Mouse (Mus musculus): Measurements from ENCODE around the gene Usf2.

Gene Usf2

GRCm38 (mm10) chr7:30916713-30917112, 39.9 kb downstream of the Usf2 start:
- no peak for DNase-seq (ENCODE audit: low spot score)

- DNase-seq (ENCODE audit: low spot score) = no peak
Observed at GRCm38 (mm10) chr7:30914732-30915131, 41.9 kb downstream of the Usf2 start, which contains the start of gene Mag. Gene Mag (minus strand): TSS chr7:30914873.

- DNase-seq (ENCODE audit: low spot score) = no peak
Observed at GRCm38 (mm10) chr7:30909773-30910172, 46.8 kb downstream of the Usf2 start.

- no peak for DNase-seq (ENCODE audit: low spot score)
Observed at GRCm38 (mm10) chr7:30908992-30909431, 47.6 kb downstream of the Usf2 start.

GRCm38 (mm10) chr7:30908277-30908991, 48.2 kb downstream of the Usf2 start:
- DNase-seq (ENCODE audit: low spot score) = no peak

- no peak for DNase-seq (ENCODE audit: low spot score)
Observed at GRCm38 (mm10) chr7:30904042-30904441, 52.6 kb downstream of the Usf2 start.

All from ovary, postnatal 14 days (tissue).